Mouse (Mus musculus) testis, adult 2 months (tissue): ENCODE data around the gene Alg14.

ENCODE experiments used
- CTCF ChIP-seq: fragments of 200-500 bp; IDR thresholded peaks from 2 replicates; pipeline ENCODE4 v1.5.1; 2012; ENCODE audit warnings: low read depth, mild to moderate bottlenecking, inconsistent platforms, low read length, moderate library complexity; ENCODE audit not compliant: control insufficient read depth, insufficient read depth, insufficient replicate concordance
- POLR2A ChIP-seq: fragments of 200-500 bp; IDR thresholded peaks from 2 replicates; pipeline ENCODE4 v1.6.1; 2012; ENCODE audit warnings: low read depth, mild to moderate bottlenecking, inconsistent platforms, low read length, moderate library complexity; ENCODE audit not compliant: control insufficient read depth

- TF ChIP-seq POLR2A (no peak), CTCF (no peak)
These were observed 105.4 kb downstream of the Alg14 start for GRCm38 (mm10) chr3:121397007-121397406.
